Mouse (Mus musculus) large intestine, adult 2 months (tissue): ENCODE measurements around the gene Prps1l1. TPM values are rescaled to one million over a fixed set of nuclear protein-coding genes. Genes with fewer than 3 reads are reported as not detected.

Experiments used
- DNase-seq: peaks from one replicate; pipeline ENCODE4 v3.0.0-alpha.2; 2012; ENCODE audit warnings: low read depth, low spot score
- WGBS: fragments of 180-500 bp; shearing (Covaris S2); methylation state at CpG from one replicate; pipeline ENCODE4 v1.1.7; 2018; 5-methylcytosine and 5-hydroxymethylcytosine counted together
- polyA plus RNA-seq: library from polyadenylated mRNA; depleted of rRNA; stranded (reverse); fragments of >200 nt; gene quantifications from 2 replicates; pipeline ENCODE4 v1.2.3, GENCODE M21; 2012; rRNA removed

Prps1l1 gene
- polyA plus RNA-seq, 1 experiment, result not detected

GRCm38 (mm10) chr12:35018679-35019237 lies 34.2 kb downstream of the Prps1l1 start:
- 66% methylated on average over 9 of the region's 9 CpGs for WGBS
- DNase-seq, result no peak

- 29% methylated on average over 9 of the region's 9 CpGs for WGBS
- no peak for DNase-seq
Measured at GRCm38 (mm10) chr12:35021285-35021684, 36.7 kb downstream of the Prps1l1 start.

- no peak for DNase-seq
- WGBS, result 25% methylated on average over 10 of the region's 10 CpGs
Measured at GRCm38 (mm10) chr12:35022066-35022465, 37.5 kb downstream of the Prps1l1 start.

DNA sequence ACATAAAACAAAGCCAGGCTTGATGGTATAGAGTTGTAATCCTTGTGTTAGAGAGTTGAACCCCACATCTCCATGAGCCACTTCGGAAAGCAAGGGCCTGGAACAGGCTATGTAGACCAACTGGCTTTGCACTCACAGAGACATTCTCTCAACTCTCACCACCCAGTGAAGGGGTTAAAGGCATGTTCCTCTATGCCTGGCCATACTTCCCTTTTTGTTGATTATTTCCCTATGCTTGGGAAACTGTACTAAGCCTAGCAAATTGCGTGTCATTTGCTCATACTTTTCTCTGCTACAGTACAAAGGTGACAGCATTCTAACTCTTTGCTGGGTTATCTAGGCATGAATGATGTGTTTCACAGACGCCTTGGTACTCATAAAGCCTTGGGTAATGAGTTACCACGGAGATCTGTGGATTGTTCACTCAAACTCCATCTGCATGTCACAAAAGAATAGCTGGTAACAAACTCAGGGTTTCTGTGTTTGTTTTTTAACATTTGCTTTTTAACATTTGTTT lies 41.4 kb downstream of the Prps1l1 start:
- DNase-seq, result no peak
- WGBS, result 27% methylated on average over 4 of the region's 4 CpGs

GRCm38 (mm10) chr12:35027533-35027932 lies 43.0 kb downstream of the Prps1l1 start:
- no peak for DNase-seq
- WGBS, result 49% methylated on average over 1 of the region's 1 CpGs

Other genes starting within 250 kb of the Prps1l1 start
- gene Hdac9, start 67.7 kb upstream of the Prps1l1 start, polyA plus RNA-seq, result 1.2 and 2.0 TPM in 2 replicates
- gene Snx13, start 62.4 kb downstream of the Prps1l1 start, polyA plus RNA-seq, result 5.3 and 7.4 TPM in 2 replicates